Mouse (Mus musculus): ENCODE measurements around the gene Gm11634. TPM values are rescaled to one million over a fixed set of nuclear protein-coding genes. Genes with fewer than 3 reads are reported as not detected.
"Not testable (repeated sequence)": the region's sequence is repeated elsewhere in the genome, so short reads cannot be mapped to it uniquely, and the experiment has no call there.

Gene Gm11634
- polyA plus RNA-seq, 1 experiment from 2014 or later: not detected

GRCm38 (mm10) chr11:101616948-101617767 lies 18.1 kb upstream of the Gm11634 start:
- TF ChIP-seq CTCF (IDR thresholded peaks at IDR 0.05) (no peak), EP300 (IDR thresholded peaks at IDR 0.05) (no peak)
- Histone ChIP-seq H3K4me3 (ENCODE audit: low read depth, low read length) (no peak overlapping the region), H3K27ac (ENCODE audit: low read length) (no peak overlapping the region), H3K4me2 (replicated peaks; ENCODE audit: low read depth, low read length) (no peak overlapping the region), H3K9me3 (ENCODE audit: low read length) (no peaks in the 10 kb centered on the region), H3K36me3 (ENCODE audit: insufficient read depth, low read length) (no peaks in the 10 kb centered on the region), H3K9ac (replicated peaks; ENCODE audit: low read depth) (no peak overlapping the region), H3K4me1 (ENCODE audit: insufficient read depth, low read depth, low read length) (no peaks in the 10 kb centered on the region), H3K27me3 (replicated peaks; ENCODE audit: insufficient read depth, low read length) (no peaks in the 10 kb centered on the region)
- 25% methylated on average over 18 of the region's 18 CpGs for WGBS
- no peak for DNase-seq (ENCODE audit: low spot score)
- ATAC-seq: no peak

- no peaks in the 10 kb centered on the region for H3K27me3 ChIP-seq (replicated peaks; ENCODE audit: insufficient read depth, low read length)
- no peak overlapping the region for H3K4me3 ChIP-seq (ENCODE audit: low read depth, low read length)
- H3K4me1 ChIP-seq (ENCODE audit: insufficient read depth, low read depth, low read length): no peaks in the 10 kb centered on the region
- ATAC-seq (no peak), DNase-seq (ENCODE audit: low spot score) (no peak)
- no peaks in the 10 kb centered on the region for H3K36me3 ChIP-seq (ENCODE audit: insufficient read depth, low read length)
- H3K4me2 ChIP-seq (replicated peaks; ENCODE audit: low read depth, low read length): no peak overlapping the region
- TF ChIP-seq CTCF (IDR thresholded peaks at IDR 0.05): no peak
- no peak for TF ChIP-seq EP300 (IDR thresholded peaks at IDR 0.05)
- no peak overlapping the region for H3K27ac ChIP-seq (ENCODE audit: low read length)
- H3K9ac ChIP-seq (replicated peaks; ENCODE audit: low read depth): no peak overlapping the region
- no peaks in the 10 kb centered on the region for H3K9me3 ChIP-seq (ENCODE audit: low read length)
- 85% methylated on average over 8 of the region's 8 CpGs for WGBS
Measured at GRCm38 (mm10) chr11:101616104-101616503, 17.0 kb upstream of the Gm11634 start.

- Histone ChIP-seq H3K27ac (ENCODE audit: low read length) (no peak overlapping the region), H3K4me1 (ENCODE audit: insufficient read depth, low read depth, low read length) (no peaks in the 10 kb centered on the region), H3K36me3 (ENCODE audit: insufficient read depth, low read length) (no peaks in the 10 kb centered on the region), H3K9me3 (ENCODE audit: low read length) (no peaks in the 10 kb centered on the region), H3K27me3 (replicated peaks; ENCODE audit: insufficient read depth, low read length) (no peaks in the 10 kb centered on the region), H3K4me2 (replicated peaks; ENCODE audit: low read depth, low read length) (no peak overlapping the region), H3K4me3 (ENCODE audit: low read depth, low read length) (no peak overlapping the region), H3K9ac (replicated peaks; ENCODE audit: low read depth) (no peak overlapping the region)
- no peak for DNase-seq (ENCODE audit: low spot score)
- TF ChIP-seq CTCF (IDR thresholded peaks at IDR 0.05): no peak
- TF ChIP-seq EP300 (IDR thresholded peaks at IDR 0.05): no peak
- no peak for ATAC-seq
- WGBS: 64% methylated on average over 6 of the region's 6 CpGs
Measured at GRCm38 (mm10) chr11:101615380-101615779, 16.3 kb upstream of the Gm11634 start.

GRCm38 (mm10) chr11:101614116-101614515 lies 15.1 kb upstream of the Gm11634 start:
- Histone ChIP-seq H3K36me3 (ENCODE audit: insufficient read depth, low read length) (no peaks in the 10 kb centered on the region), H3K4me3 (ENCODE audit: low read depth, low read length) (no peak overlapping the region), H3K9ac (replicated peaks; ENCODE audit: low read depth) (no peak overlapping the region), H3K9me3 (ENCODE audit: low read length) (no peaks in the 10 kb centered on the region), H3K27ac (ENCODE audit: low read length) (no peak overlapping the region), H3K4me2 (replicated peaks; ENCODE audit: low read depth, low read length) (no peak overlapping the region), H3K27me3 (replicated peaks; ENCODE audit: insufficient read depth, low read length) (no peaks in the 10 kb centered on the region), H3K4me1 (ENCODE audit: insufficient read depth, low read depth, low read length) (no peaks in the 10 kb centered on the region)
- ATAC-seq (no peak), DNase-seq (ENCODE audit: low spot score) (no peak)
- TF ChIP-seq CTCF (IDR thresholded peaks at IDR 0.05) (no peak), EP300 (IDR thresholded peaks at IDR 0.05) (no peak)
- WGBS: 57% methylated on average over 4 of the region's 4 CpGs

- H3K9me3 ChIP-seq (ENCODE audit: low read length): no peaks in the 10 kb centered on the region
- DNase-seq (ENCODE audit: low spot score): no peak
- H3K27ac ChIP-seq (ENCODE audit: low read length): no peak overlapping the region
- no peak for ATAC-seq
- WGBS: 68% methylated on average over 6 of the region's 6 CpGs
- H3K36me3 ChIP-seq (ENCODE audit: insufficient read depth, low read length): no peaks in the 10 kb centered on the region
- no peak overlapping the region for H3K4me2 ChIP-seq (replicated peaks; ENCODE audit: low read depth, low read length)
- H3K4me3 ChIP-seq (ENCODE audit: low read depth, low read length): no peak overlapping the region
- H3K9ac ChIP-seq (replicated peaks; ENCODE audit: low read depth): no peak overlapping the region
- H3K4me1 ChIP-seq (ENCODE audit: insufficient read depth, low read depth, low read length): no peaks in the 10 kb centered on the region
- TF ChIP-seq CTCF (IDR thresholded peaks at IDR 0.05) (no peak), EP300 (IDR thresholded peaks at IDR 0.05) (no peak)
- no peaks in the 10 kb centered on the region for H3K27me3 ChIP-seq (replicated peaks; ENCODE audit: insufficient read depth, low read length)
Measured at GRCm38 (mm10) chr11:101613596-101613995, 14.5 kb upstream of the Gm11634 start.

- Histone ChIP-seq H3K27me3 (replicated peaks; ENCODE audit: insufficient read depth, low read length) (no peaks in the 10 kb centered on the region), H3K9ac (replicated peaks; ENCODE audit: low read depth) (no peak overlapping the region), H3K36me3 (ENCODE audit: insufficient read depth, low read length) (no peaks in the 10 kb centered on the region), H3K9me3 (ENCODE audit: low read length) (no peaks in the 10 kb centered on the region), H3K4me1 (ENCODE audit: insufficient read depth, low read depth, low read length) (no peaks in the 10 kb centered on the region), H3K27ac (ENCODE audit: low read length) (no peak overlapping the region), H3K4me3 (ENCODE audit: low read depth, low read length) (no peak overlapping the region), H3K4me2 (replicated peaks; ENCODE audit: low read depth, low read length) (no peak overlapping the region)
- no peak for ATAC-seq
- no peak for DNase-seq (ENCODE audit: low spot score)
- 18% methylated on average over 11 of the region's 11 CpGs for WGBS
- TF ChIP-seq EP300 (IDR thresholded peaks at IDR 0.05): no peak
- TF ChIP-seq CTCF (IDR thresholded peaks at IDR 0.05): no peak
Measured at GRCm38 (mm10) chr11:101610445-101610844, 11.4 kb upstream of the Gm11634 start.

GRCm38 (mm10) chr11:101607134-101607533 lies 8.1 kb upstream of the Gm11634 start:
- not testable (repeated sequence) for H3K9me3 ChIP-seq (ENCODE audit: low read length); H3K4me3 ChIP-seq (ENCODE audit: low read depth, low read length); H3K36me3 ChIP-seq (ENCODE audit: insufficient read depth, low read length); H3K4me1 ChIP-seq (ENCODE audit: insufficient read depth, low read depth, low read length); H3K27me3 ChIP-seq (replicated peaks; ENCODE audit: insufficient read depth, low read length); ATAC-seq; DNase-seq (ENCODE audit: low spot score); H3K27ac ChIP-seq (ENCODE audit: low read length); H3K9ac ChIP-seq (replicated peaks; ENCODE audit: low read depth); H3K4me2 ChIP-seq (replicated peaks; ENCODE audit: low read depth, low read length)
- WGBS: 86% methylated on average over 4 of the region's 4 CpGs

GRCm38 (mm10) chr11:101604531-101605453 lies 5.7 kb upstream of the Gm11634 start:
- not testable (repeated sequence) for H3K27me3 ChIP-seq (replicated peaks; ENCODE audit: insufficient read depth, low read length); H3K9ac ChIP-seq (replicated peaks; ENCODE audit: low read depth); H3K36me3 ChIP-seq (ENCODE audit: insufficient read depth, low read length); H3K4me1 ChIP-seq (ENCODE audit: insufficient read depth, low read depth, low read length); H3K9me3 ChIP-seq (ENCODE audit: low read length); H3K27ac ChIP-seq (ENCODE audit: low read length)
- Histone ChIP-seq H3K4me3 (ENCODE audit: low read depth, low read length) (peak overlapping the region; percentile 14; the same call in 1 of the 2 replicates), H3K4me2 (replicated peaks; ENCODE audit: low read depth, low read length) (peak overlapping the region; percentile 40)
- WGBS: under 1% methylated on average over 29 of the region's 30 CpGs
- DNase-seq (ENCODE audit: low spot score) (peak; percentile 74), ATAC-seq (peak; percentile 59)

Measured in lung, postnatal 0 days (tissue).